Comparison of ENCODE assay signal across 19 mouse cellular contexts in the genomic region with DNA sequence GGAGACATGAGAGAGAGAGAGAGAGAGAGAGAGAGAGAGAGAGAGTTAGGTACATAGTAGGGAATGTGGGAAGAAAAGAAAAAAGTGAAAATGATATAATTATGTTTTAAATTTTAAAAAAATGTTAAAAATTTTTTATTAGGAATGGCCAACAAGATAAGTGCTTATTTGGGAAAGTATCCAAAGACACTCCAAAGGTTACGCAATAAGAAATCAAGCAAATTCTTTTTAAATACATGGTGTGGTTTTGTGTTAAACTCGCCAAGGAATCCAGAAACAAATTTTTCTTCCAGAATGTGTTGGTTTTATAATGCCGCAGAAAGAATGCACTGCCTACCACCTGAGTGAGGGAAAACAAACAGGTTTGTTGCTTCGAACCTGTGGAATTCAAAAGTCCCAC.
"Had no signal": no experiment of that assay in that cellular context is flagged by ENCODE, and none has a peak within 500 bp of the region (broad histone marks: within the 10 kb centered on the region; RNA-seq: fewer than 3 reads in every experiment).

No protein-coding gene starts in this region.

- DNase-seq: kidney, adult 2 months; kidney, postnatal 25 days; left cerebral cortex, postnatal 4 days; midbrain, embryonic 14.5 days; right cerebral cortex, adult 18-20 months; right cerebral cortex, postnatal 14 days; right cerebral cortex, postnatal 4 days; thymus, adult 2 months; thymus, postnatal 14 days; thymus, postnatal 4 days had no signal

- H3K27ac ChIP-seq: hindbrain, embryonic 15.5 days; kidney, postnatal 0 days; layer of hippocampus, adult 2 months; liver, embryonic 14.5 days; neural tube, embryonic 12.5 days; neural tube, embryonic 15.5 days; stomach, postnatal 0 days had no signal

- H3K27me3 ChIP-seq: hindbrain, embryonic 15.5 days; neural tube, embryonic 12.5 days; neural tube, embryonic 15.5 days had no signal

- ATAC-seq: intestine, postnatal 0 days had no signal

- H3K4me3 ChIP-seq: hindbrain, embryonic 15.5 days; layer of hippocampus, adult 2 months; neural tube, embryonic 12.5 days; neural tube, embryonic 15.5 days had no signal

- H3K4me2 ChIP-seq: hindbrain, embryonic 15.5 days; liver, embryonic 11.5 days; neural tube, embryonic 12.5 days; neural tube, embryonic 15.5 days had no signal

- H3K36me3 ChIP-seq: hindbrain, embryonic 15.5 days; neural tube, embryonic 12.5 days; neural tube, embryonic 15.5 days had no signal

- H3K9me3 ChIP-seq: hindbrain, embryonic 15.5 days; neural tube, embryonic 12.5 days; neural tube, embryonic 15.5 days had no signal

- H3K4me1 ChIP-seq: hindbrain, embryonic 15.5 days; neural tube, embryonic 12.5 days; neural tube, embryonic 15.5 days had no signal

- H3K9ac ChIP-seq: hindbrain, embryonic 15.5 days; liver, embryonic 14.5 days; neural tube, embryonic 12.5 days; neural tube, embryonic 15.5 days had no signal
